Mouse (Mus musculus) lung, postnatal 0 days (tissue): ENCODE data around the gene Dip2b.

ENCODE experiments used
- CTCF ChIP-seq: IDR thresholded peaks from 2 replicates; pipeline ENCODE4 v1.5.1; 2016; ENCODE audit warnings: antibody characterized with exemption, mild to moderate bottlenecking
- EP300 ChIP-seq: IDR thresholded peaks from 2 replicates; pipeline ENCODE4 v1.6.1; 2016; ENCODE audit warnings: antibody characterized with exemption, mild to moderate bottlenecking, control low read depth

- no peak for TF ChIP-seq CTCF
- no peak for TF ChIP-seq EP300
These were observed 179.6 kb downstream of the Dip2b start for GRCm38 (mm10) chr15:100218018-100218417.
